Mouse (Mus musculus) adrenal gland, adult (tissue): ENCODE results near the gene Dock10.

ENCODE experiments used
- DNase-seq, 2 experiments: peaks; one replicate each; pipeline ENCODE4 v3.0.0; 2022 to 2023; ENCODE audit warnings: low spot score in 1 of 2; ENCODE audit not compliant: inconsistent age in 2 of 2

The Dock10 gene

DNA sequence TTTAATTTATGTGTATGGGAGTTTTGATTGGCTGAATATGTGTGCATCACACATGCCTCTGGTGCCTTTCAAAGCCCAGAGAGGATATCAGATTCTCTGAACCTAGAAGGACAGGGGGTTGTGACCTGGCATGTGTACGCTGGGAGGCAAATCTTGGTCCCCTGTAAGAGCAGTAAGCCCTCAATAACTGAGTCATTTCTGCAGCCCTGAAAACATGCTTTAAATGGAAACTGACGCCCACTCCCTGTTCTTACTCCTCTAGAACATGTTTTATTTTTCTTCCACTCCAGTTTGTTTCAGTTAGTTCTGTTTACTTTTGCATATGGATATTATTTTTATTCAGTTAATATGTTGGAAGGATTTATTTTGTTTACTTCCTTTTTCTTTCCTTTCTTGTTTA lies 139.2 kb downstream of the Dock10 start:
- no peak for DNase-seq

DNA sequence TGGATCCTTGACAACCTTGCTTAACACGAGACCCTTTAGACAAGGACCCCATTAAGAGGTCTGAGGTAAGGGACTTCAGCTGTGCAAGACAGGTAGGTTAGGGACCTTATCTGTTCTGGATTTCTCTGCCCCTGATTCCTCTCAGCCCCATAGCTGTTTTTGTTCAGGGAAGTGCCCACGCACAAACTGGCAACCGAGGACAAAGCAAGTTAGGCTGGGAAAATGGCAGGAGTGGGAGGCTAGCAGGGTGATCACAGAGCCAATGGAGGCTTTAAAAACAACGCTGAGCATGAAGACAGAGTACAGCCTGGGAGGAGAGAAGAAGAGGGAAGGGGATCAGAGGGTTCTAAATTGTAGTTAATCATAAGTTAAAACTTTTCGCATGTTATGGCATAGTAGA lies 141.7 kb downstream of the Dock10 start:
- no peak for DNase-seq

DNA sequence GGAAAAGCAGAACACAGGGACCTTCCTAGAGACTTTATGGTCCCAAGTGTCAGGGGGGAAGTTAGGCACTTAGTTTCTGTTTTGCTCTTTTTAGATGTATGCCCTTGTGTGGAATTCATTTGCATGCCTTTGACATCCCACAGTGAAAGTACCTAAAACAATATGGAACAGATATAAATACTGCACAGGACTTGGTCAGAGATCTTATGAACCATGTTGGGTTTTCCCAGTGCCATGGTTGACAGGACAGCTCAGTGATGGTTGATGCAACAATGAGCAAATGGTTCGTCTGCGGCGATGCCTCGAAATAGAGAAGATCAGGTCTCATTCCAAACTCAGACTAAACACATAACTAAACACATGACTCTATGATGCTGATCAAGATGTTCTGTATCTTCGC lies 143.6 kb downstream of the Dock10 start:
- no peak for DNase-seq

DNA sequence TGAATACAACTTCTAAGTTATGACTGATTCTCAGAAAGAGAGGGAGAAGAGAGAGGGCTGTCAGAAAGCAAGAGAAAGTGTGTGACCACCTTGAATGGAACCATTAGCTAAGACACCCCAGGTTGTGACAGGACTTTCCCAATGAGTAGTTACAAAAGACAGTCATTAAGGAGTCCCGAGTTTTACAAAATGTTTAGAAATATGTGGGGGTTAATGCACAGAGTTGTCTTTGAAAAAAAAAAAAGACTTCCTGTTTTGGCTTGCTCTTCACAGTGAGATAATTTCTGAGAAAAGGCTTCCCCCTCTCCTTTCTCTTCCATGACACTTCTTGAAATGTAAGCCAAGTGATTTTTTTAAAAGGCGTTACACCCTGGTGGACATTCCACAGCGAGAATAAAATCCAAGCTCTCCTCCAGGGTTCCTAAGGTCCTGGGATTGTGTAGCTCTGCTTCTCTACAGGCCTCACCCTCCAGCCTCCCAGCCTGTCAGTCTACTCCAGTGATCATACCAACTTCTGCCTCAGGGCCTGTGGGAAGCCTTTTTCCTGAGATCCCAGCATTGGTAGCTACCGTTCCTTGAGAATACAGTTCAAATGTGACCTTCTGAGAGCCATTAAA lies 144.8 kb downstream of the Dock10 start:
- DNase-seq, result no peak

DNA sequence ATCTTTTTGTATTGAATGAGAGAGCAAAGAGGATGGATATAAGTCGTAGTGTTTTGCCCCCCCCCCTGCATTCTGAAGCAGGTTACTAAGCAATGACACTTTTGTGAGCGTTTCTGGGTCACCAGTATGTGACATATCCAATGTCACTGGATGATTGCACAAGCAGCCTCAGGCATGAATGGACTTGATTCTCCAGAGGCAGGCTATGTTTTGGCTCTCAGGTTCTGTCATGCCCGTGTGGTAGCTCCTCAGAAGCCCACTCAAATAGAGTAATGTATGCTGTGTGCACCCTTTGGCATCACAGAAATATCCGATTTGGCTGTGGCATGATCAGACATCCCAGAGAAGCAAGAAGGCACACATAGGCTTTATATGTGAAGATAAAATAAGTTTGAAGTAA lies 150.8 kb downstream of the Dock10 start:
- DNase-seq, result peak; percentile 23 to 75

DNA sequence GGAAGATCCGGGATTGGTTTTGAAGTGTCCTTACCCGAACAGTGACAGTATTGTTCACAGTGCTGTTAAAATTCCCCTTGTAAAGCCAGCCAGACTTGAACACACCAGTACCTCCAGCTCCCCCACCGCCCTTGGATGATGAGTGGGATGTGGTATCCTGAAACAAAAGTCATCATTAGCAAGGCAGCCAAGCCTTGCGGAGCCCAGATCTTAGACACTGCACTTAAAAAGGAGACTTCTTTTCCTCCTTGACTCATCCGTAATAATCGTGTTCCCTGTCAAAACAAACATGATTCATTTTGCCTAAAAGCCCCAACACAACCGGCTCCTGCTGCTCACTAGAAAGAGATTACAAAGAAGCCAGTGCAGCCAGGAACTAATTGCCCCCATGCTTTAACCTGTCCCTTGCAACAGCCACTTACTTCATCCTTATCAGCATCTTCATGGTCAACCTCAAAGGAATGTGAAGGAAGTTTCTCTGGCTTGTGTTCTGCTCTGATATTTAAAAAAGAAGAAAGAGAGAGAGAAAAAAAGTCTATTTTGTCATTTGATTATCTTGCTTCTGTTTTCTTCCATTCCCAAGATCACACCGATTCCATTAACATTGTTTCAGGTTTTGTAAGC lies 152.1 kb downstream of the Dock10 start:
- peak; percentile 41 to 77 for DNase-seq

DNA sequence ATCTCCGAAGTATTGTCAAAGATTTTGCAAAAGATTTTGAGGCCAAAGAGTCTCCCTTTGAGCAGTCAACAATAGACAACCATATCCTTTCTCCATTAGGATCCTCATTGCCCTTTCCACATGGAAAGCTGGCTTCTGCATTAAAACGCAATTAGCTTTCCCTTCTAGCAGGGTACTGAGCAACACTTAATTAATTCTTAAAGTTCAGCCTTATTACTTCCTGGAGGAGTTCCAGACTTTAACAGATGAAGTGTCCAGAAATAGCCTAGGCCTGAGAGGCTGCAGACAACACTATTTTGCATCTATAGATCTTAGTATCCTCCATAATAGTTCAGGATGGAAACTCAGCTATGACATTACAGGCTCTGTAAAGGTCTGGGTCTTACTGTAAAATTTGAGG lies 154.0 kb downstream of the Dock10 start:
- no peak for DNase-seq

DNA sequence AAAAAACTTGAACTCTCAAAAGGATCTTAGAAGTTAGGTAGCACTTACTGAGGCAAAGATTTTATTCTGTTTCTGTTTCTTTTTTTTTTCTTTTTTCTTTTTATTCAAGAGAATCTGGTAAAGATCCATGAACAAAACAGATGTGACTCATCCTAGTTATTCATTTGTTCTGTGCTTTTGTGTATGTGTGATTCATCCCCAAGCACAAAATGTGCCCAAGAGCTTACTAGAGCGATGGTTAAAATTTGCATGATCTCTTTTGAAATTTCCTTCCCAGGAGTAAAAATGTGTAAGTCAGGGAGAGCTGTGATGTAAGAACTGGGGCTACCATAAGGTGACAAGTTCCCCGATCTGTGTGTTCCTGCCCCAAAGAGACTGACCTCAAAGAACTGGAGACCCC lies 155.2 kb downstream of the Dock10 start:
- peak in 1 of 2 experiments; percentile 41 for DNase-seq

DNA sequence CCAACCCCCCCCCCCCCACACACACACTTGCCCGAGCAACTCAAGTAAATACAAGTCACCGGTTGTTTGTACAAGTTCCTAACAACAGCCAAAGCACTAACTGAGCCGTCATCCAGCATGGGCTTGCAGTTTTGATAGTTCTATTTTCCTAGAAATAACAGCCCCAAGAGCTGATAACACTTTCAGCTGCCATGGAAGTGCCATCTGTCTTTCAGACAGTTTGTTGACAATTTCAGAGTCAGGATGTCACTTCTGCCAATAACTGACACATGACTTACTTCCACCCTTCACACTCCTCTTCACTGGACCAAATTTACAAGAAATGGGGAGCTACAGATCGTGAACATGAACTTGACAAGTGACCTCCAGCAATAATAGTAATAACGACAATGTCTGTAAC lies 175.0 kb downstream of the Dock10 start:
- DNase-seq, result no peak

DNA sequence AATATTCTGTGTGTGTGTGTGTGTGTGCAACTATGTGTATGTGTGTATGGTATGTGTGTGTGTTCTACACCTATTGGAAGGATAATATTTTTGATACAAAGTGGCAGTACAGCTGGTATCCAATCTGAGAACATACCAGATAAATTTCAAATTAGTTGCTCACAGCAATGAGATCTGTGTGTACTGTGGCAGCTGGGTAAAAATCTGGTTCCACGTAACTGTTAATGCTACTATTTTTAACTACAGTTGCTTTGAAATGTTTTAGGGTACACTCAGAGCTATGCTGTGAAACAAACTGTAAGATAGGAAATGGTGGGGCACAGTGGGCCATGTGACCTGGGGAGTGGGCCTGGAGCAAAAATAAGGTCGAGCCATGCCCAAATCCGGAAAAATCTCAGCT lies 176.1 kb downstream of the Dock10 start:
- DNase-seq, result no peak

DNA sequence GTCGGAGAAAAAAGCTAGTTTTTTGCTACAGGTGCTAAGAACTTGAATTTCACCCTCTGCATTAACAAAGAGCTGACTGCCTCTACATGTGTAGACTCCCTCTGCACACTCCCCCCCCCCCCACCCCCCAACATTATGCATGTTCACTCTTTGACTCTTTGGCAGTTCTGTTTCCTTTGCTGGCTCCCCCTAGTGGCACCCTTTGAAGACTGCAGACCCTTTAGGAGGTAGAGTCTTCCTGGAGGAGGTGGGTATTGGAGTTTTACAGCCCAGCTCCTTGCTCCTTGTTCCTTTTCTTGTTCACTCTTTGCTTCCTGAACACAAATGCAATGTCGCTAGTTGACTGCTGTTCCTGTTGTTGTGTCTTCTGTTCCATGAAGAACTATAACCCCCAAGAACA lies 181.4 kb downstream of the Dock10 start:
- DNase-seq, result no peak

DNA sequence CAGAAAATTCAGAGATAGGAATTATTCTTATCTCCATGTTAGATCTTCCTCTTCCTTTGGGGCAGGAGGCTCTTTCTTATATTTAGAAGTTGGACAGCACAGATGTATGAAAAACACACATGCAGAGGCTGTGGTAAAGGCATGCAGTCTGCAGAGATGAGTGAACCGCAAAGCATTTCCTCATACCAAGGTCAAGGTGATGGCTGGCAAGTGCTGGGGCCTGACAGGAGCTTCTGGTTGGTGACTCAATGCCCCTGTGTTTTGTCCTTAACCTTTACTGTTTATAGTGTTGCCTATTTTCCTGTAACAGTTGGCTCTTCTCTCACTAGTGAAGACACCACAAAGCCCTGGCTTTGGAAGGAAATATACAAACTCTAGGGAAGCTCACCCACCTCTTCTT lies 201.9 kb downstream of the Dock10 start:
- DNase-seq, result peak; percentile 81 to 92

DNA sequence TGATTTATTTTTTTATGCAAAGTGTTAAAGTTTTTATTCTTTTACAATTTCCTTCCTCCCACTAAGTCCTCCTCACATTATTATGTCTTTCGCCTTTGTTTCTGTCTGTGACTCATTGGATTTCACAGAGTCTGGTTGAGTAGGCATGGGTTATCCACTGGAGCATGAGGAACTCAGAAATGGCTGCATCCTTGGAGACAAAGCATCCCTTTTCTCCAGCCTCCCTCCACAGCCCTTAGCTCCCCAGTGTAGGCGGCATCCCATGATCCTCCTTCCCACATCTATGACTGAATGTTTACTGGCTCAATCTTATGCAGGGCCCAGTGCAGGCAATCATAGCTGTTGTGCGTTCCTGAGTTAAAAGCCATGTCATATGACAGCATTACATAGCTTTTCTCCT lies 216.8 kb downstream of the Dock10 start:
- DNase-seq, result no peak

DNA sequence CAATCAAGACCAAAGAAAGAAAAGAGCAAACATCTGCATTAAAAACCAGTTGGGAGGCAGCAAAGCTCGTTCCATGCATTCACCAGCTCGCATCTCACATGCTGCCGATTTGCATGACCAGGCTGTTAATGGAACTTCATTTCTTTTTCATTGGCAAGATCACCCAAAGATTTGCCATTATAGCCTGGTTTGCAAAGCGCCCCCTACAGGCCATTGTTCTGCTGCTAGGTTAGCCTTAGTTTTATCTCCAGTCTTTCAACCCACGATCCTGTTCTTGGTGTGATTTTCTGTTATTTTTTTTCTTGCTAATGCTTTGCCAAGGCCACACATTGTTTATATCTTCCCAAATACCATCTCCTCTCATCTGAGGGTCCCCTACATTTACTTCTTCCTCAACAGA lies 236.1 kb downstream of the Dock10 start:
- peak in 1 of 2 experiments; percentile 46 for DNase-seq

DNA sequence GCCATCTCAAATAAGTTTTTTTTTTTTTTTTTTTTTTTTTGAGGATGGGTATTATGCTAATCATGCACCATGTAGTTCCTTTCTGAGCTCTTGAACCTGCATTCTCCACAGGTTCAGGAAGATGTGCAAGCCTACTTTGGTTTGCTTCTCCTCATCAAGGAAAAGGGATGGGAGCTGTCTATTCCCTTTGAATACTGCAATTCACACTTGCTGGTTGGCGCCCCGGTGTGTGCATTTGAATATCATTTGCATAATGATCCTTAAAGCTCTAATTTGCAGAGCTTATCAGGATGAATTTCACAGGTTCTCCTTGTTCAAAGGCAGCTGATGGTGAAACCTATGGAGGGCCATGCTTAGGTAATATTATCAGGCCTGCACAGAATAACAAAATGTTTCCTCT lies 237.9 kb downstream of the Dock10 start:
- DNase-seq, result no peak

DNA sequence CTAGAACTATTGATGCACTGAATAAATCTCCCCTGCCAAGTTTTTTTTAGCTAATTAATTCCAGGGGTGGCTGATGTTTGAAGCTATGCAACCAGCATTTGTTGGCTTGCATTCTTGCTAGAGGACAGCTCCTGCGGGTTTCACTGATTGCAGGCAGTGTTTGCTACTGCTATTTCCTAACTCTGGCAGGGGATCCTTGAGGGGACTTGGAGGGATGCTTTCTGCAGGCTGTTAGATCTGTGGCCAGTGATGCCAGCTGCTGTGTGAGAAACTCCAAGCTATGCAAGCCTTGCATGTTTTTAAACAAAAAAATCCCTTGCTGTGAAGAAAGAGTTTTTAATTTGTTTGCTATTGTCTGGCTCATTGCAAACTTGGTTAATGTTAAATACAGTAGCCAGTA lies 238.4 kb downstream of the Dock10 start:
- DNase-seq, result no peak

DNA sequence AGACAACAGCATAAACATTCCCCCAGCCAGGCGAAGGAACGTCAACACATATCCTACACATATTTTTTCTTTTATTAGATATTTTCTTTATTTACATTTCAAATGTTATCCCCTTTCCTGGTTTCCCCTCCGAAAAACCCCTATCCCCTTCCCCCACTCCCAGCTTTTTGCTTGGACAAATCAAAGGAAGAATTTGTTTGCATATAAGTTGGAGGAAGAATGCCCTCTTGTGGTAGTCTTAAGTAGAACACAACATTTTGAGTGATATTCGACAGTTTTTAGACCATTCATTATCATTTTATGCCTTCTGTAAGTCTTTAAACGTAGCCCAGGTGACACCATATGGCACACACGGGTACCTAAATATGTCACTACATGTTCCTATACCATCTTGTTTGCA lies 242.5 kb downstream of the Dock10 start:
- DNase-seq, result peak in 1 of 2 experiments; percentile 60

DNA sequence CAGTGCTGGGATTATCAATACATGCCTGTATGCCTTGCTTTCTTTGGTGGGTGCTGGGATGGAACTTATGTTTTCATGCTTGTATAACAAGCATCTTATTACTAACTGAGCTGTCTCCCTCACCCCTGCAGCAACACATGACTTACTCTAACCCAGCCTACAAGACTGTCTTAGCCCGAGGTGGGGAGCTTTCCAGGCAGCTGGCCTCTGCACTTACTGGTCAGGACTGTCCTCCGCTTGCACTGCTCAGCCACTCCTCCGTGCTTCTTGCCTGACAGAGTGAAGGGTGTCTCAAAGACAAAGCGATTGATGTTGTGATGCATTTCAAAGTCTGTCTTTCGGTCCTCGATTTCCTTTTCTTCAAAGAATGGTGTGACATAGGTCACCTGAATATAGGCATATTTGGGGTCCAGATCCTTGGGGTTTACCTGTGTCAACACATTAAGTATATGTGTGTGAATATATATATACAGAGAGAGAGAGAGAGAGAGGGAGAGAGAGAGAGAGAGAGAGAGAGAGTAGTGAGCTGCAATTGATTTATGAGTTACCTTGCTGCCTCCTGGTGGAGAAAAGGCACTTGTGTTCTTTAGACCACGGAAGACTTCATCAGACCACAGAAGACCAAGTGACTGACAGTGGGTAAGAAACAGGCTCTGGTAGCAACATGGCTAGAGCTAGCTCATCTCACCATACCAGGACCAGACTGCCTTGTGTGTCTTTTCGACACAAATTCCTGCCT lies 245.9 kb downstream of the Dock10 start:
- DNase-seq, result peak in 1 of 2 experiments; percentile 29

DNA sequence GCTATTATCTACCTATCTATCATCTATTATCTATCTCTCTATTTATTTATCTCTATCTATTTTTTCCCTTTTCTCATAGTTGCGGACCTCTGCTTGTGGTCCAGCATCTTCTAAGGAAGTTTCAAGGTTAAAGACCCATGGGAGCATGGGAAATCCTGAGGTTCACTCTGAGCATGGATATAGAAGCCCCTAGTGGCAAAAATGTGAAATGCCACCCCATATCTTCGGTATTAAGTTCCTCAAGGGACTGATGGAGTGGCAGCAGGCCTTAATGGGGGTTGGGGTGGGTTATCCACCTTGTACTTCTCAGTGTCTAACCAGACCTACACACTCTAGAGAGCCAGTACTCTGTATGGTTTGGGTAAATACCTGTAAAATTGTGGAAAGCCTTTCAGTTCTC lies 253.6 kb downstream of the Dock10 start:
- no peak for DNase-seq

DNA sequence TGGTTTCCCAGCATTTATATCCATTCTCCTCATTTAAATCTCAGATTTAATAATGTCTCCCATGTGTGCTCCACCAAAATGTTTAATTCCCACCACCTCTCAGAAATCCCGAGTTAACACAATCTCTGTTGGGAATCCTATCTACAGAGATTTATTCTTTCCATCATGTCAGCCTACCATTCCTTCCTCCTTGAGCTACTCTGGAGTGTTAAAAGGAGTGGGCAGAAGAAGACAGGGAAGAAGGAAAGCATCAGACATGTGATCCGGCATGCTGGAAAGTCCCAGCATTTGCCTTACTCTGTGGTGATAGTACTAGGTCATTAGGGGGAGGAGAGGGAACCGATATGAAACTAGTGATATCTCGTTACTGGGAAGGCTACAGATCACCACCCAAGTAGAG lies 254.2 kb downstream of the Dock10 start:
- DNase-seq, result no peak

DNA sequence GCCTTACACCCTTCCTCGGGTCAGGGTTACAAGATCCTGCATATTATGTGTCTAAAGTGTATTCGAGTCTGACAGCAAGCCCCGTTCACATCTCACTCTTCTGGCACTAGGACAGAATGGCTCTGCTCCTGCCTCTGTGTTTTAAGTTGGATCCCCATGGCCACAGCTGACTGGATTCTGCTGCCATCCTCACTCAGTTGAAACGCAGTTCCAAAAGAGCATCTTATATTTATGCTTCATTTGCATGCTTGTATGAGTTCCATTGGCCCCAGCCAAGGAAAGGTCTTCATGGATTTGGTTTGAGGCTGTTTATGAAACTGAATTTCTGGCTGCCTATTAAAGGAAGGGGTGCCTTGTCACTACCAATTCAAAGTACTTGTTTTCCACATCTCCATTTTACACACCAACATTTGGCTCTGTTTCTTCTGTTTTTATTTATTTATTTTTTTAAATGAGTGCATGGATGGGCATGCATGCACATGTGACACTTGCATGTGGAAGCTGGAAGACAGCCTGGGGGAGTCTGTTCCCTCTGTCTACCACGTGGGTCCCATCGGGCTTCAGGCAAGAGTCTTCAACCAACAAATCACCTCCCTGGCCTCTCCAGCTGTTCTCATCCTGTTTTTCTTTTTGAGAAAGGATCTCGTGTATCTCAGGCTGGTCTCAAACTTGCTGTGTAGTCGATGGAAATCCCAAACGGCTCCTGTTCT lies 255.7 kb downstream of the Dock10 start:
- no peak for DNase-seq

DNA sequence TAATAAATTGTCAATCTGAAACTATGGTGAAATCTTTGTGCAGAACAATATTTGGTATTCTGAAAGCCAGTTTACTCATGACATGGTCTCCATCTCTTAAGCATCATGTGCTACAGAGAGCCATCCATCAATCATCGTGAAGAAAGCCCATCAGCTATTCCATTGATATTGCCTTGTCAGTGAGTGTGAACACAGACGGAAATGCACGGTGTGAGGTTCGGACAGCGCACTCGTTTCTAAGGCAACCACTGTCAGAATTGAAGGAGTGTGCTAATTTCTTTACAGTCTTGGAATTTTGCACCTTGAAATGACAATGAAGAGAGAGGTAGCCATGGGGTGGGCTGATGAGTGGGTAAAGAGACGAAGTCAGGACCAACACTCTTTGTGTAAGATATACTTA lies 259.1 kb downstream of the Dock10 start:
- no peak for DNase-seq
